Mouse (Mus musculus) liver, adult (tissue): Measurements from ENCODE around the gene Ftsj1.

Experiments used
- GATA4 ChIP-seq: IDR thresholded peaks from 2 replicates; pipeline ENCODE4 v1.6.1; 2014; ENCODE audit warnings: mild to moderate bottlenecking, low read length; ENCODE audit not compliant: insufficient replicate concordance

Ftsj1 gene

GRCm38 (mm10) chrX:8193419-8193723 lies 58.8 kb downstream of the Ftsj1 start, which contains the start of gene Ebp:
TSS of gene Ebp (minus strand) at chrX:8193512.
- no peak for TF ChIP-seq GATA4

- no peak for TF ChIP-seq GATA4
These were observed 59.4 kb downstream of the Ftsj1 start for GRCm38 (mm10) chrX:8192640-8193418.

GRCm38 (mm10) chrX:8192126-8192639 lies 60.0 kb downstream of the Ftsj1 start:
- no peak for TF ChIP-seq GATA4
